Mouse (Mus musculus) limb, embryonic 12.5 days (tissue): ENCODE measurements at regions not wholly inside any gene's neighbourhood (a gene's known extent, or its start where the extent isn't known, plus 50 kb on each side); places are given as distances from the start of the nearest gene placed in this dataset.

Source experiments
- ATAC-seq: fragments of 200-750 bp; cut with Nextera tagmentation; 2 replicates; pipeline ENCODE4 v1.8.0; 2017; ENCODE audit warnings: low read depth, moderate TSS enrichment; ENCODE audit not compliant: insufficient number of reproducible peaks, insufficient read depth, low FRiP score, low TSS enrichment
- H3K27ac ChIP-seq: fragments of 300-500 bp; sonication (generic); 2 replicates; pipeline ENCODE4 v1.5.1; 2016; ENCODE audit warnings: mild to moderate bottlenecking, moderate library complexity
- H3K27me3 ChIP-seq: fragments of 300-500 bp; sonication (generic); 2 replicates; pipeline ENCODE4 v1.6.1; 2016; ENCODE audit warnings: mild to moderate bottlenecking, moderate library complexity
- H3K36me3 ChIP-seq: fragments of 300-500 bp; sonication (generic); 2 replicates; pipeline ENCODE4 v1.6.1; 2016; ENCODE audit warnings: mild to moderate bottlenecking, moderate library complexity
- H3K4me1 ChIP-seq: fragments of 300-500 bp; sonication (generic); replicated peaks from 2 replicates; pipeline ENCODE4 v1.6.1; 2016
- H3K4me2 ChIP-seq: fragments of 300-500 bp; sonication (generic); 2 replicates; pipeline ENCODE4 v1.6.1; 2016; ENCODE audit warnings: mild to moderate bottlenecking, moderate library complexity
- H3K4me3 ChIP-seq: fragments of 300-500 bp; sonication (generic); replicated peaks from 2 replicates; pipeline ENCODE4 v1.5.1; 2016; ENCODE audit warnings: mild to moderate bottlenecking
- H3K9ac ChIP-seq: fragments of 300-500 bp; sonication (generic); replicated peaks from 2 replicates; pipeline ENCODE4 v1.6.1; 2016; ENCODE audit warnings: mild to moderate bottlenecking, moderate library complexity
- H3K9me3 ChIP-seq: fragments of 300-500 bp; sonication (generic); 2 replicates; pipeline ENCODE4 v1.6.1; 2016; ENCODE audit warnings: mild to moderate bottlenecking, moderate library complexity
- WGBS: fragments of 180-500 bp; shearing (Covaris S2); methylation state at CpG from one replicate; pipeline ENCODE4 v1.1.7; 2016; 5-methylcytosine and 5-hydroxymethylcytosine counted together

DNA sequence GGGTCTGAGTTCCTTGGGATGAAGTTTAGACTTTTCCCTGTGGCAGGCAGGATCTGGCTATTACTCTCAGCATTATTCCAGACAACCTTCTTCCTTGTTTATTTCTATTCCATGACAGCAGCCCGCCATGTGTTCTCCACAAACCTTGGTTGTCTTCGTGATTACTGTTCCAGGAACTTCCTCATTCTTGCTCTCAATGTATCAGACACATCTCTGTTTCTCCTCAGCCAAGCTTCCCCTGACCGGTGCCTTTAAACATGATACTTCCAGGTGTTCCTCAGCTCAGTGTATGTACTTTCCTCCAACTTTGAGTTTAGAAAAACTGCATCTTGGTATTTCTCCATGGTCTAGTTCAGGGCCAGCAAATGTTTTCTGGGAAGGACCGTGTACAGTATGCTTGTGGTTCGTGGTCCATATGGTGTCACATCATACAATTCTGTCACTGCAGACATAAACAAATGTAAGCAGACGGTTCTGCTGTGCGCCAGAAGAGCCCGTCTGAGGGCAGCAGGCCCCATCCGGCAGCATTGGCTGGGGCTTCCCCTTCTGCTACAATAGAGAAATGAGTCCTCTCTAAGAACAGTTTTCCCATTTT, 64.2 kb downstream of the Peg10 start:
- no peaks in the 10 kb centered on the region for H3K36me3 ChIP-seq
- peaks cover 27% of the 10 kb centered on the region for H3K4me1 ChIP-seq
- no peak for ATAC-seq
- WGBS: 57% methylated on average over 9 of the region's 9 CpGs
- no peaks in the 10 kb centered on the region for H3K9me3 ChIP-seq
- H3K4me3 ChIP-seq: no peak overlapping the region
- no peaks in the 10 kb centered on the region for H3K27me3 ChIP-seq
- no peak overlapping the region for H3K4me2 ChIP-seq
- H3K27ac ChIP-seq: peak overlapping the region; percentile 56
- no peak overlapping the region for H3K9ac ChIP-seq

DNA sequence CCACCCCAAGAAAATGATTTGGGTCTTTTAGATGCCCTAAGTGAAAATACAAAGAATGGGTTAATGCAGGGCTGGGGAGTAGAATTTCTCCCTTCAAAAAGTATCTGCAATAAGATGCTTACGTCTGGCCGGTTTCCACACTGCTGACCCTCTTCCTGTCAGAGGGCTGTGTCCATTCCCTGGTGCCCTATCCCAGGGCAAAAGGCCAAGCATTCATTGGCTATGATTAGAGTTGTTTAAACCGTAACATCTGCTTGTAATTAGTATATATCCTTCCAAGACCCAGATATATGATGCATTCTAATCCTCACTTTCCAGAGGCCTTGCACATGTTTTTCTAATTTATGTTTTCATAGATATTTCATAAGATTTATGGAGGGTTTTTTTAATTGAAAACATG, 66.1 kb downstream of the Peg10 start:
- Histone ChIP-seq H3K9ac (no peak overlapping the region), H3K36me3 (no peaks in the 10 kb centered on the region), H3K27me3 (no peaks in the 10 kb centered on the region), H3K4me3 (no peak overlapping the region), H3K27ac (no peak overlapping the region), H3K4me2 (no peak overlapping the region), H3K9me3 (no peaks in the 10 kb centered on the region), H3K4me1 (peaks cover 10% of the 10 kb centered on the region)
- ATAC-seq: peak; percentile 71; the same call in 1 of the 2 replicates
- 5% methylated on average over 3 of the region's 3 CpGs for WGBS

DNA sequence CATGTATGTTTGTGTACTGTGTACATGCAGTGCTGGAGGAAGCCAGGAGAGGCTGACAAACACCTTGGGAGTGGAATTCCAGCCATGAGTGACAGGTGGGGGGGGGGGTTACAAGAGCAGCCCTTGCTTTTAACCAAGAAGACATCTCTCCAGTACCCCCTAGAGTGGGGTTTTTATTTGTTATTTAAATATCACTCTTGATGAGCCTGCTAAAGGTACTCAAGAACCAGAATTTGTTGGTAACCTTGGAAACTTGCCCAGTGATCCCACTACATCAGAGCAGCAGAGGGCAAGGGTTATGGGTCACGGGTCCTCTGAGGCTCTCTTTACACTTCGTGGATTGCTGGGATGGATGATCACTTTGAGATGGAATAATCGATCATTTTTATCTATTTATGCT, 69.8 kb downstream of the Peg10 start:
- Histone ChIP-seq H3K4me1 (peaks cover 4% of the 10 kb centered on the region), H3K27me3 (no peaks in the 10 kb centered on the region), H3K9me3 (no peaks in the 10 kb centered on the region), H3K27ac (no peak overlapping the region), H3K4me3 (no peak overlapping the region), H3K9ac (no peak overlapping the region), H3K4me2 (no peak overlapping the region), H3K36me3 (no peaks in the 10 kb centered on the region)
- ATAC-seq: no peak
- 87% methylated on average over 3 of the region's 3 CpGs for WGBS

- WGBS: 49% methylated on average over 1 of the region's 1 CpGs
- no peak overlapping the region for H3K9ac ChIP-seq
Measured at GRCm38 (mm10) chr6:4841241-4841640, 61.5 kb upstream of the Ppp1r9a start.

GRCm38 (mm10) chr6:4849747-4850146, 53.0 kb upstream of the Ppp1r9a start:
- Histone ChIP-seq H3K9me3 (no peaks in the 10 kb centered on the region), H3K4me2 (no peak overlapping the region), H3K4me1 (no peaks in the 10 kb centered on the region), H3K36me3 (no peaks in the 10 kb centered on the region), H3K9ac (no peak overlapping the region), H3K27ac (no peak overlapping the region), H3K4me3 (no peak overlapping the region), H3K27me3 (no peaks in the 10 kb centered on the region)
- no peak for ATAC-seq
- WGBS: 75% methylated on average over 3 of the region's 3 CpGs

More at GRCm38 (mm10) chr6:4841241-4841640, 61.5 kb upstream of the Ppp1r9a start:
- no peaks in the 10 kb centered on the region for H3K4me1 ChIP-seq
- peaks cover 3% of the 10 kb centered on the region; the same call in 1 of the 2 replicates for H3K9me3 ChIP-seq
- H3K36me3 ChIP-seq: no peaks in the 10 kb centered on the region
- no peaks in the 10 kb centered on the region for H3K27me3 ChIP-seq
- no peak for ATAC-seq
- no peak overlapping the region for H3K27ac ChIP-seq
- H3K4me3 ChIP-seq: no peak overlapping the region
- no peak overlapping the region for H3K4me2 ChIP-seq

DNA sequence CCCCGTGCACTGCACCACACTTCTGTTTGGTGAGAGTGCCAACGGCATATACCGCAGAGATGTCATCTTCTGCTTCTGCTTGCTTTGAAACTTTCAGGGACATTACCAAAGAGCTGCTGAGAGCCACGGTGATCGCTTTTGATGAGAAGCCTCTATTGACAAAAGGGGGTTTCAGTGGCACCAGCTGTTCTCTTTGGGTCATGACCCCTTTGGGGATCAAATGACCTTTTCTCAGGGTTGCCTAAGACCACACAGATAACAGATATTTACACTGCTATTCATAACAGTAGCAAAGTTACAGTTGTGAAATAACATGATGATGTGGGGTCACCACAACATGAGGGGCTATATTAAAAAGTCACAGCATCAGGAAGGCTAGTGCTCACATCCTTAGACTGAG, 51.7 kb upstream of the Ppp1r9a start:
- H3K9ac ChIP-seq: no peak overlapping the region
- no peak overlapping the region for H3K27ac ChIP-seq
- no peaks in the 10 kb centered on the region for H3K4me1 ChIP-seq
- H3K36me3 ChIP-seq: no peaks in the 10 kb centered on the region
- H3K9me3 ChIP-seq: no peaks in the 10 kb centered on the region
- no peak overlapping the region for H3K4me3 ChIP-seq
- H3K4me2 ChIP-seq: no peak overlapping the region
- H3K27me3 ChIP-seq: no peaks in the 10 kb centered on the region
- no peak for ATAC-seq
- 77% methylated on average over 5 of the region's 5 CpGs for WGBS
